Mouse (Mus musculus) spleen, adult 18-20 months (tissue): ENCODE measurements around the gene Arsb.
"Not testable (repeated sequence)": the region's sequence is repeated elsewhere in the genome, so short reads cannot be mapped to it uniquely, and the experiment has no call there.

Source experiments
- DNase-seq, 2 experiments: peaks; one replicate each; pipeline ENCODE4 v3.0.0; 2022; ENCODE audit warnings: mixed read lengths in 2 of 2

The Arsb gene

DNA sequence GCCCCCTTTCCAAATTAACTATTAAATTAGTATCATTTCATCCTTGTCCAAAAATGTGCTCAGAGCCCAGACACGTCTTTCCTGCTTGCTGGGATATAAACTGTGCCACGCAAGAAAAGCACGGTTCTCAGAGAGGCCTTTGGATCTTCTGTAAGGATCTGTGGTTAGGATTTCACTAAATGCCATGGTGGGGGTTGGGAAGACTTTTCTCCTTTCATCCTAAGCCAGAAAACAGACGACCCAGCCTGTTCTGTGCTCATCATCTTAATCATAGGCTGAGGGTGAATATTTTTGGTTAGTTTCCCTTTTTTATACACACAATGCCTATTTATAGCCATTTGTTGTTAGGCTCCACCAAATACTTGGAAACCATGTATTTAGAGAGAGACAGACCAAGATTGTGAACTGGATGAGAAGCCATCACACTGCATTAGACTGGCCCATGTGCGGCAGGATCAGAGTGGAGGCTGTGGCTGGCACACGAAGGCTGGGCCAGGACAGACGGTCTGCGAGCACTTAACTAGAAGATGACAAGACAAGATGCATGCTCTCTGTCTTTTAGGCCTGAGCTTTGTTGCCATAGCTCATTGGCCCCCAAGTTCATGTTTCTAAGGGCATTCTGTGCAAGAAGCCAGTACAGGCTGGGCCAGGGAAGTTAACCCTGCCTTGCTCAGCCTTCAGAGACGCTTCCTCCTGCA is 153.5 kb downstream of the Arsb start:
- no peak for DNase-seq

DNA sequence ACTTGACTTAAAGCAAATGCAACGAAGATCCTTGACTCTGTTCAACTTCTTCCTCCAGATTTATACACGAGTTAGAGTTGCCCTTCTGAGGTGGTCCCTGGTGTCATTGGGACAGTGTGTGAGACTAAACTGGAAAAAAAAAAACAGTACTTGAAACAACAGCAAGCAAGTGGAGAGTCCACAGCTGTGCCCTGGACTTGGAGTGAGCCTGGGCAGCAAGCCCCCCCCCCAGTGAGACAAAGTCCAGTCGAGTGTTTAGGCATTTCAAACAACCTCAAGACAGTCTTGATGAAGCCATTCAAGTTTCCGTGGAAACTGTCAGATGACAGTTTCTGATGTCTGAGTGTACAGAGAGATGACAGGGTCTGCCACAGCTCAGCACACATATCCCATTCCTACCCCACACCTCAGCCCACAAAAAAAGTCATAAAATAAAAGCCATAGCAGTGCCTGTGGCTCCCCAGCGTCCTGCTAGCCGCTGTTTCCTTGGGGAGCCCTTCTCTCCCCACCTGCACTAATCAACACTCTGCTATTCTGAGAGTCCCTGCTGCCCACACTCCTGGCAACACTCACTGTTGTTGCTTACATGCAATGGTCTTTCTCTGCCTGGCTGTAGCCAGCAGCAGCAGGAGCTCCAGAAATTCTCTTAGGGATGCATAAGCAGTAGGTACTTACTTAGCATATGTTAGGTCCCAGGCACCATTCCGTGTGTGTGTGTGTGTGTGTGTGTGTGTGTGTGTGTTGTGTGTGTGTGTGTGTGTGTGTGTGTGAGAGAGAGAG is 159.3 kb downstream of the Arsb start:
- no peak for DNase-seq

DNA sequence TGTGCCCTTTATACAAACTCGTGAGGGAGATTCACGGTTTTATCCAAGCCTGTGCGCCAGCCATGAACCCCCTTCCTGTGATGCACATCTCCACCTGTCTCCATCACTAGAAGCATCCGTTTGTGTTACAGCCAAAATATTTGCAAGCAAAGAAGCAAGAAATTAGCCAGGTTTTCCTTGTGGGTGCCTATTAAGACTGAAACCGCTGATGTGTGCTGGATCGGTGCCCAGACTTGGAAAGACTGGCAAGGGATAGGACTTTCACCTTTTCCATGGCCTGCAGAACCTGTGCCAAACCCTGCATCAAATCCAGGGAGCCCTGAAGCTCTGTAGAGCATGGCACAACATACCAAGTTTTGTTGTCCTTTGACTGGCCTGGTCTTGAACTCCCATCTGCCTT is 165.0 kb downstream of the Arsb start:
- DNase-seq, result no peak

DNA sequence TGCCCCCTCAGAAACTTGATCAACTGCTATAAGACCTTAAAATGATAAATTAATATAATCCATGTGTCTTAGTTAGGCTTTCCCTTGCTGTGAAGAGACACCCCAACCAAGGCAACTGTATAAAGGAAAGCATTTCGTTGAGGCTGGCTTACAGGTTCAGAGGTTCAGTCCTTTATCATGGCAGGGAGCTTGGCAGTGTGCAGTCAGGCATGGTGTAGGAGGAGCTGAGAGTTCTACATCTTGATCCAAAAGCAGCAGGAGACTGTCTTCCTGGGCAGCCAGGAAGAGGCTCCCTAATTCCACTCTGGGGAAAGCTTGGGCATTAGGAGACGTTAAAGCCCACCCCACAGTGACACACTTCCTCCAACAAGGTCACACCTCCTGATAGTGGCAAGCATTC is 166.7 kb downstream of the Arsb start:
- no peak for DNase-seq

DNA sequence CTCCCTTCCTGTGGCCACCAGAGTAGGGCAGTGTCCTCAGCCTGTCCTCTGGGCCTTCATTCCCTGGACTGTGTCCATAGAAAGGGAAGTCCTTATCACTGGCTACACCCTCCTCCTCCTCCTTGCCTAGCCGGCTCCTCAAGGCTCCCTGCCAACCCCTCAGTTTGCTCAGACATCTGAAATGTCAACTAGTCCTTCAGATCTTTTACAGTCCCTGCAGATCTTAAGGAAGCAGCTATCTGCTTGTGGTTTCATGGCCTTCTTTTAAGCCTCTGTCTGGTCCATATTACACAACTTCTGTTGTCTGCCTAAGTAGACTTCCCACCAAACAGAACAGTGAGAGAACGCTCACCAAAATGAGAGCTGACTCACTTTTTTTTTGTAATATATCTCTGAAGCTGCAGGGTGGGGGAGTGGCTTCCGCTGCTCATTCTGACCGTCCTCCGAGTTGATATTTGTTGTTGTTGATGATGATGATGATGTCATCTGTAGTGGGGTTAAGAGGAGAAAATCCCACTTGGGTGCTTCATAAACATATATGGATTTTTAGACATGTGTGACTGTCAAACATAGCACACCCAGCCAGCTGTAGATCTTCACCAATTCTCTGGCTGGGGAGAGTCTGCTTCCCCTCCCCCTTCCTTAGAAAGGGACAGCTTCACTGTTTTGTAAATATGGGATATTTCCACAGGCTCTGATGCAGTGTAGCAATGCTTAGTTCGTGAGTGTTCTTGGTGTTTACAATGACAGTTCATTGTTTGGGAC is 168.1 kb downstream of the Arsb start:
- no peak for DNase-seq

DNA sequence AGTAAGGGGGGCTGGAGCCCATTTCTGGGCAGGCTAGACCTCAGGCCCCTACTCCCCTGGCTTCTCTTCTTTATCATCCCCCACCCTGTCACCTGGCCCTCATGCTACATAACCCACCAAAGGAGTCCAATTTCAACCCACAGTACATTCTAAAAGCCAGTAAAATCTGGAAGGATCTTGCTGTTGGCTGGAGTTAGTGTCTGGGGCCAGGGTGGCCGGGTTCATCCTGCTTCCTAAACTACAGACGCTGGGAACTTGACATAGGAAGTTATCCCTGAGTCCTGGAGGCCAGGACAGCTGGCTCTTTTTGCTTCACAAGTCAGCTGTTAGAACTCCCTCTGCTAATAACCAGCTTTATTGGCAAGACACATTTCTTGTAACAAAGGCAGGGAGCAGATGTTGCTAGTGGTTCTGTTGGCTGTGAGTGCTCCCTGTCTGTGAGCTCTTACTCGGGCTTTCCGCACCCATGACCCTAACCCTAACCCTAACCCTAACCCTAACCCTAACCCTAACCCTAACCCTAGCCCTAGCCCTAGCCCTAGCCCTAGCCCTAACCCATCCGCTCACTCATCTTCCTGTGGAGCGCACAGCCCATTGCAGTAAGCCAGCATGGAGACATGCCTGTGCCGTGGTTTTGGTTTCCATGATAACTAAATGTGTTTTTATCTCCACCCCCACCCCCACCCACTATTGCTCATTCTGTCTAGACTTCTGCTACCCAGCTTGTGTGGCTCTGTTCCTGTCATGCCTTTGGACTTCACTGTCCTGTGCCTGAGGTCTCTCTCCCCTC is 169.5 kb downstream of the Arsb start:
- DNase-seq, result no peak

DNA sequence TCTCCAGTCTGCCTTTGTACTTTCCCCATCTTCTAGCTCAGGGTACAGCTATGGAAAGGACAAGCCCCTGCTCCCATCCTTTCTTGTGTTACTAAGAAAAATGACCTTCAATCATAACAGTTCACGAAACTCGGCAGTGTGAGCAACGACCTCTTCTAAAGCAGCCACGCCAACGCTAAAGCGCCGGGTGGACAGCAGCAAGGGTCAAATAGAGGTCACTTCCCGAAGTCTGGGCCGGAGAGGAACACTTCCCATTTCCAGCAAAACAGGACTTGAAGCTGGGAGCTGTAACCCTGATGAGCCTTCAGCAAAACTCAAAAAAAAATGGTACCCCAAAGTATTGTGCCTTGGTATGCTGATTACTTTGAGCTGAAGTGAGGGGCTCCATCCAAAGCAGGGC is 179.6 kb downstream of the Arsb start:
- no peak for DNase-seq

DNA sequence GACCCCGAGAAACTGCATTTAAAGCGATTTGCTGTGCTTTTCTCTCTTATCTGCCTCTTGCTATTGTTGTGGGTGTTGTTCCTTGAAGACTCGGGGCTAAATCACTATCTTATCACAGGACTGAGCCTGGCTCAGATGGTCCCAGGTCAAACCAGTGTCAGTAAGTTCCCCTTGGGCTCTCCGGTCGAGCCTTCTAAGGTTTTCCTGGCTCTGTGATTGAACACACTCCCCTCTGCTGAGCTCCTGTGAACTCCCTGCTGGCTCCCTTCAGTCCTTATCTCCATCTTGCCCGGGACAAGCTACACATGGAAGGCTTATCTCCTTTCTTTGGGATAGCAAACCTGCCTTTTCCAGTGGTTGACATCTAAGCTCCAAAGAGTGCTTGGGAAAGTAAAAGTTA is 180.1 kb downstream of the Arsb start:
- DNase-seq, result no peak

DNA sequence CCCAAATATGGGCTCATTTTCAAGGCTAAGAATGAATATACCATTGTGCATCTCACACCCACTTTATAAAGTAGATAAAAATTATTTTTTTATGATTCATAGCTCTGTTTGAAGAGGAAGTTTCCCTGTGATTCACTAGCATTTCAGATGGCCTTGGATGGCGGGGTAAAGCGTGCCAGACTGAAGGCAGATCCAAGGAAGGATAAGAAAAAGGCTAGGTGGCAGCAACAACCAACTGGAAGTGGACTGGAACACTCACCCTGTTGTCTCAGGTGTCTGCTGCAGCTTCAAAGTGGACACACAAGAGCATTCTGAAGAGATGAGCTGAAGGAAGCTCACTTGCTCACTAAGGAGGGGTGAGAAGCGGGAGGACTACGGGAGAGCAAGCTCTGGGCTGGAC is 181.0 kb downstream of the Arsb start:
- DNase-seq, result no peak

DNA sequence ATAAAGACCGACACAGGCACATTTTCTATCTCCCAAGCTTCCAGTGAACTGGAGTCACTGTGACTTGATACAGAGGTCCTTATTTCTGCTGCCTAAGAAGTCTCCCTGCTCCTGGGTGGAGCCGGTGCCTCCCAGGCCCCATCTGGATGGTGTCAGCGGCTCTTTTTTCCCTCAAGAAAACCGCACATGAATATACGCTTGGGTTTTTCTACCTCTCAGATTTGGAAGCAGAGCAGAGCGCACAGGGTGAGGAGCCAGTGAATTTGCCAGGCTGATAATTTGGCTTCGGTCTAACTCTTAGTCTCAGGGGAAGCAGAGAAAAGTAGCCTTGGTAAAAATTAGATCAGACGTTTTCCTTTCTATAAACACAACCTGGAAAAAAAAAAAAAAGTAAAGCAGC is 186.5 kb downstream of the Arsb start:
- no peak for DNase-seq

DNA sequence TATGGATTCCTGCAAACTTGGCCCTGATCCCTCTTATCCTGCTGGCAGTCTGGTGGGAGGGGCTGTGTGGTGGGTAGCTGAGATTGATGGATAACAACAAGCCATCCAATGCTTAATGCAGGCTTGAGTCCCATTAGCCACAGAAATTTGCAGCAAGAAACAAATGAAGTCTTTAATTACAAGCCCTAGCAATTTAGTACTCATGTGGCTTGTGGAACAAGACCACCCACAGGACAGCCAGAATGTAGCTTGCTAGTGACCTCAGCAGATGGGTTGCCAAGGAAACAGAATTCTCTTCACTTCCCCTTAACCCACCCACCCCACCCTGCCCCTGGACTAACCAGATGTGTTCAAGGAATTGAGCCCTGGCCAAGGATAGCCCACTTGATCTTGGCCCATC is 194.8 kb downstream of the Arsb start:
- DNase-seq, result no peak

DNA sequence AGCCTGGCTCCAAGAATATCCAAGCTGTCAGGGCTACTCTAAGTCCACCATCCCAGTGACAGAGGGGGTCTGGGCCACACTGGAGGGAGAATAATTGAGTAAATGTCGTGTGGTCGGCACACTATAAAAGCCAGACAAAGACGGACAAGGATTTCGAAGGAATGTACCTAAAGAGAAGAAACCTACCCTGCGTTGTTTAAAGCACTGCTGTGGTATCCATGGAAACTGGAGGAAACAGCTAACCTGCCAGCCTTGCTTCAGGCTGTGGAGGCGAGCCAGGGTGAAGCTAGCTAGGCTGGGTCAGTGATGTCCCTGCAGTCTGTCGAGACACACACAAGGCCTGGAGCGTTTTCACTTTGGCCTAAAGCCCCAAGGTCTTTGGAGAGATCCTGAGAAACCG is 195.7 kb downstream of the Arsb start:
- no peak for DNase-seq

DNA sequence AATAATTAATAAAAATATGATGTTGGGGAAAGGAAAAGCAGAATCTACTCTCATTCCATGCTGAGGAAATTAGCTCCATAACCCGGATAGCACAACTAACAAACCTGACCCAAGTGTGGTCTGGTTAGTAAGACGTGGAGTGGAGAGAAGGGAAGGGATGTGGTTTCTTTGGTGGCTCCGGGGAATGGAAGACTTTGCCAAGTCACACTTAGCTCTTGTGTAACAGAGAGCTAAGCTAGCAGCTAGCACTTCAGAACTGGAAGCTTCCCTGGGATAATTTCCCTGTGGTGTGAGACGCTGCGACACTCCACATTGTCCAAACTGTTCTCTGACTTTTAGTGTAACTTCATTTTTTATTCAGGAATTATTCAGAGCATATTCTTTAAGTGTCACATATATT is 198.7 kb downstream of the Arsb start:
- no peak for DNase-seq

DNA sequence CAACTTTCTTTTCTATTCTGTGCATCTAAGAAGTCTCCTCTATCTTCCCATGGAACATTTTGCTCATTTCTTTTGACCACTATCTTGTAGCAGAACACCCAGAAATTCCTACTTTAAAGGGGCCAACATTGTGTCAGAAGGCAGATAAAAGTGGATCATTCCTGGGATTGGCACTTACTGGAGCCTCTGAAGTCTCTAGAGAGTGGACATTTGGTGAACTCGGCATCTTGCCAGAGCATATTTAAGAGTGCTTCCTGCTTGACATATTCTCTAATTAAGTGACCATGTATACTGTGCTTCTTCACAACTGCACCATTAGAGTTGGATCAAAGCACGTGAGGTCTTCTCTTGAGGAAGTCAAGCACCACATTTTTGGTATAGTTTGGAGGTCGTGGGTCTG is 201.0 kb downstream of the Arsb start:
- DNase-seq, result no peak

DNA sequence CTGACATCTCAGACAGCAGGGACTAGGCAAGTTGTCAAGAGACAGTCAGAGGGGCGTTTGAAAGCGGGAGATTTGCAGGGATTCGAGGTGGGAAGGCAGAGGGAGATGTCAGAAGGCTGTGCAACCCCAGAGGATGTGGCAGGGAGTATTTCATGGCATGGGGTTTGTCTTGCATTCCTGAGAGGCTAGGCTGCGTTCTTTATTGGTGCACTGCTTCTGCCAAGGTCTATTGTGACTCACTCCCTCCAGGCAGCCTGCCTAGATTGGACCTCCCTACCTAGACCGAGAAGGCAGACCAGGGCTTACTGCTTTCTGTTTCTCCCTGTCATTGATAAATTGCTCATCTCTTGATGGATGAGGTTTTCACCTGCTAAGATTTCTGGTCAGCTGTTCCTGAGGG is 204.2 kb downstream of the Arsb start:
- no peak for DNase-seq

DNA sequence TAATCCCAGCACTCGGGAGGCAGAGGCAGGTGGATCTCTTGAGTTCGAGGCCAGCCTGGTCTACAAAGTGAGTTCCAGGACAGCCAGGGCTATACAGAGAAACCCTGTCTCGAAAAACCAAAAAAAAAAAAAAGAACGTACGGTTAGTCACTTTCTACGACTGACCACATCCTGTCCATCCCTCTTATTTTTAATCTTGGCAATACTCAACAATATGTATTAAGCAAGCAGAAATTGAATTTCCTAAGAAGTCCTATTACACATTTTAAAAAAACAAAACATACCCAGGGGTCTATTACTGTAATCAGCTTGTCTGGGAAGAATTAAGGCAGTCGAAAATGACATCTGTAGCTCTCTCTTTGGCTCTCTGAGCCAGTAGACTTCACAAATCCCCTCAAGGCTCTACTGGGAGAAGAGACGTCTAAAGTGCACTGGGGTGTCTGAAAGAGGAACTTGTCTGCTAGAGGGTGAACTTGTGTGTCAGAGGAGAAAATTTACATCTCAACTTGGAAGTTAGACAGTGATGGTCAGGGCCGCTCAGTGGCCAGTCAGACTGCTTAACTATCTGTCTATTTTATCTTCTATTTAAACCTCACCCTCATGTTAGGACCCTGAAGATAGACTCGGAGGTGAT is 205.6 kb downstream of the Arsb start:
- DNase-seq, result no peak

DNA sequence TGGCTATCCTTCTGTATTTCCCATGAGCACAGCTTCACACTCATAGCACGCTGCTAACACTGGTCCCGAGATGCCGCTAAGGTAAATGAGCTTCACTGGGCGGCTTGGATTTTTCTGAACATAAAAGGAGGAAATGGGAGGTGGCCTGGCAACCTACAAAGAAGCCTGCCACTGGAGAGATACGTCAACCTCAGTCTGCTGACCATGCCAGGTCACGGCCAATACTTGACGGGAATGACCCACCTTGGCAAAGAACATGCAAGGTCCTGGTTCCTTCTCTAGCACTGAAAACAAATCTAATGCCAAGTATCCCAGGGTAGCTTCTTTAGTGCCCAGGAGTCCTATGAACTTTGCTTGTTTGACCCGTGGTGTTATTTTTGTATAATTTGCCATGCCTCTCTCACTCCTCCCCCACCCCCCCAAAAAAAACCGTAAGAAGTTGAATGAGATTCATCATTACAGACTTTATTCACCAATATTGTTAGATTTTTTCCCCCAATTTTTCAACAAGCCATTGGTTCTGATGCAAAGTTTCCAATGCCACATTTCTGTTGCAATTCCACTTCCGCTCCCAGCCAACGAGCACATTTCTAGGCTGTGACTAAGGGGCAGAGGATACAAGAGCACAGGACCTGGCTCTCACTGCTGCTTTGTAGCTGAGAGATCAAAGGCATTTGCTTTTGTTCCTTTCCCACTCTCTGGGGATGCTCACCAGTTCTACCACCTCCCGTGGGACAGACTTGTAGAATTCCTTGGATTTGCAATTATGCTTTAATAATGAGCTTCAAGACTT is 207.5 kb downstream of the Arsb start:
- no peak for DNase-seq

DNA sequence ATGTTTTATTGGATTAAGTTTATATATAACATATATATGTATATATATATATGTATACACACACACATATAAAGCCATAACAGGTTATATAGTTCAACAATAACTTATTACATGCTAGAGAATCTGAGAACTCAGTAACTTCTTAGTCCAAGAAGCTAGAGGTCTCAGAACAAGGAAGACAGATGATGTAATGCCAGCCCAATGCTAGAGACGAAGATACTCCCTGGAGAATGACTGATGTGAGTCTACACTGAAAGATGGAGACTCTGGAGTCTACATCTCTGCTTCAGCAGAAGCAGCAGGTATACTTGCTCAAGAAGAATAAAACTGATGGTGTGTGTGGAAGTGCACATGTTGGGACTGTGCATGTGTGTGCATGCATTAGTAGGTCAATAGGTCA is 208.3 kb downstream of the Arsb start:
- DNase-seq, result no peak

DNA sequence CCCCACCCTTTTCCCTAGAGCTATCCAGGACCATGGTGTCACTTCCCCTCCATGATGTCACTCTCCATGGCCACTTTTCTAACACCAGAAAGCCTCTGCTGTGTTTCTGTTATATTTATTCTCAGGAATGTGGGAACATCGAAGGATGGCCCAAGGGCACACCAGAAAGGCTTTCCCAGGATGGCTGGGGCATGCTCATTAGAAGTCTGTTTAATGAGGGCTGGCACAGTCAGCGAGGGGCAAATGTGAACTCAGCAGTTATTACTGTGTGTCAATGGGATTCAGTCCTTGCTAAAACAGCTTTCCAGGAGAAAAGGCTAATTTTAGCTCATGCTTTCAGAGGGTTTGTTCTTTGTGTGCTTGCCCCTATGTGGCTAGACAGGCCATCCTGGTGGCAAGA is 213.1 kb downstream of the Arsb start:
- no peak for DNase-seq

DNA sequence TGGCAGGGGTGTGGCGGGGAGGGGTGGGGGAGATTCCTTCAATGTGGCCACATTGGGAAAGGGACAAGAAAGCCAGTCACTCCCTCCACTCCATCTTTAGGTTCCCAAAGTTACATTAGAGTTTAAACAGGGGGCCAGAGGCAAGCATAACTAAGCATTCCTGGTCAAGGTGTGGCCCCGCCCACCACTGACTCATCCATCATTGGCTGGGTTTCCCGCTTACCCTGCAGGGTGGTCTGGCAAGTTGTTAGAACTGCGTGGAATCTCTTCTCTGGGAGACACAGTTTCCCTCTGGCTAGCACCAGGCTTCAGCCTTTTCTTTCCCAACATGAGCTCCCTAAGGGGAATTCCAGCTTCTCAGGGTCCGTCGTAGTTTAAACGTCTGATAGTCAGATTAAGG is 213.8 kb downstream of the Arsb start:
- no peak for DNase-seq

DNA sequence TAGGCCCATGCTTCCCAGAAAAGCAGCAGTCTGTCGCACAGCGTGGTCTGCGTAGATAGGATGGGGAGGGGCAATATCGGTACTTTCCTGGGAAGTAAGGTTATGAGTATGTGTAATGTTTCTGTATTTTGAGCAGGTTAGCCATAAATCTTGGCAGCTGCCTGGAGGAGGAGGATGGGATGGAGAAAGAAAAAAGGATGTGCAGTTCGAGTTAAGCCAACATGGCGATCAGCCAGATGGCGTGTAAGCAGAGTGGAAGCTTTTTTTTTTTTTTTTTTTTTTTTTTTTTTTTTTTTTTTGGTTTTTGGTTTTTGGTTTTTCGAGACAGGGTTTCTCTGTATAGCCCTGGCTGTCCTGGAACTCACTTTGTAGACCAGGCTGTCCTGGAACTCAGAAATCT is 214.3 kb downstream of the Arsb start:
- DNase-seq, result not testable (repeated sequence)

DNA sequence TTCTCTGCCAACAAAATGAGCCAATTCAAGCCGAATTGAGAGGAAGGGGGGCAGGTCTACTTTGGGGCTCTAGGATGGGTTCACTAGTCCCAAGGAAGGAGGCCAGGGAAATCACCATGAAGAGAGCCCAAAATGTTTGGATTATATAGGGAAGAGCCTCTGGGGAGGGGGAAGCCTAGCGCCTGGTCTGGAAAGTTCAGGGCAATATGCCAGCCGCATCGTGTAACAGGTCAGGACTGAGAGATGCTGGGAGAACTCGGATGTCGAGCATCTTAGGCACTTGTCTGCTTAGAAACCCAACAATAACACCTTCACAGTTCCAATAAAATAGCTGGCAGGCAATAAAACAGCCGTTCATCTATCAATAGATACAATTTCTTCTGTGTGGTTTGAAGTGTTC is 216.2 kb downstream of the Arsb start:
- DNase-seq, result no peak
